Mouse (Mus musculus) forebrain, embryonic 16.5 days (tissue): Measurements from ENCODE around the gene Kank1. TPM values are rescaled to one million over a fixed set of nuclear protein-coding genes. Genes with fewer than 3 reads are reported as not detected.

Experiments
- ATAC-seq: fragments of 200-750 bp; cut with Nextera tagmentation; 2 replicates; pipeline ENCODE4 v1.8.0; 2017; ENCODE audit warnings: mild to moderate bottlenecking, moderate library complexity
- H3K27ac ChIP-seq: fragments of 300-500 bp; sonication (generic); 2 replicates; pipeline ENCODE4 v1.5.1; 2014; ENCODE audit warnings: low read length, control low read depth
- H3K27me3 ChIP-seq: fragments of 300-500 bp; sonication (generic); replicated peaks from 2 replicates; pipeline ENCODE4 v1.6.1; 2014; ENCODE audit warnings: low read length; ENCODE audit not compliant: control insufficient read depth, insufficient read depth
- H3K36me3 ChIP-seq: fragments of 300-500 bp; sonication (generic); 2 replicates; pipeline ENCODE4 v1.6.1; 2014; ENCODE audit not compliant: control insufficient read depth, insufficient read depth
- H3K4me1 ChIP-seq: fragments of 300-500 bp; sonication (generic); replicated peaks from 2 replicates; pipeline ENCODE4 v1.6.1; 2014; ENCODE audit warnings: low read length; ENCODE audit not compliant: control insufficient read depth, insufficient read depth
- H3K4me2 ChIP-seq: fragments of 300-500 bp; sonication (generic); 2 replicates; pipeline ENCODE4 v1.6.1; 2014; ENCODE audit warnings: mild to moderate bottlenecking, low read length, control low read depth
- H3K4me3 ChIP-seq: fragments of 300-500 bp; sonication (generic); replicated peaks from 2 replicates; pipeline ENCODE4 v1.5.1; 2014; ENCODE audit warnings: mild to moderate bottlenecking, low read length, control low read depth
- H3K9ac ChIP-seq: fragments of 300-500 bp; sonication (generic); replicated peaks from 2 replicates; pipeline ENCODE4 v1.6.1; 2014; ENCODE audit warnings: low read depth, low read length, control low read depth
- H3K9me3 ChIP-seq: fragments of 300-500 bp; sonication (generic); 2 replicates; pipeline ENCODE4 v1.6.1; 2016; ENCODE audit warnings: low read length; ENCODE audit not compliant: control insufficient read depth
- whole genome bisulfite sequencing: fragments of 180-500 bp; shearing (Covaris S2); extraction: QIAGEN DNeasy Blood & Tissue Kit; methylation state at CpG from one replicate; pipeline ENCODE4 v1.1.7; 2014; 5-methylcytosine and 5-hydroxymethylcytosine counted together
- polyA plus RNA-seq: library from polyadenylated mRNA; unstranded; fragments of >200 nt; fragmentation: Nextera tagmentation; extraction: Ambion mirVana; gene quantifications from 2 replicates; pipeline ENCODE4 v1.2.1, GENCODE M21; 2015

The Kank1 gene
- polyA plus RNA-seq, 1 experiment from 2014 or later, result 4.8 TPM

- ATAC-seq, result no peak
- H3K27me3 ChIP-seq, result no peaks in the 10 kb centered on the region
- no peaks in the 10 kb centered on the region for H3K4me1 ChIP-seq
- no peaks in the 10 kb centered on the region for H3K9me3 ChIP-seq
- no peak overlapping the region for H3K27ac ChIP-seq
- H3K9ac ChIP-seq, result no peak overlapping the region
- WGBS, result 95% methylated on average over 5 of the region's 5 CpGs
- no peaks in the 10 kb centered on the region for H3K36me3 ChIP-seq
- no peak overlapping the region for H3K4me2 ChIP-seq
- no peak overlapping the region for H3K4me3 ChIP-seq
These were observed 79.2 kb downstream of the Kank1 start for GRCm38 (mm10) chr19:25315993-25316392.

- WGBS, result 82% methylated on average over 7 of the region's 7 CpGs
These were observed 87.5 kb downstream of the Kank1 start for GRCm38 (mm10) chr19:25324265-25324664.

GRCm38 (mm10) chr19:25325113-25326001 lies 88.6 kb downstream of the Kank1 start:
- no peak overlapping the region for H3K27ac ChIP-seq
- no peaks in the 10 kb centered on the region for H3K9me3 ChIP-seq
- no peak overlapping the region for H3K4me3 ChIP-seq
- H3K36me3 ChIP-seq, result no peaks in the 10 kb centered on the region
- ATAC-seq, result no peak
- no peaks in the 10 kb centered on the region for H3K4me1 ChIP-seq
- H3K9ac ChIP-seq, result no peak overlapping the region
- H3K27me3 ChIP-seq, result no peaks in the 10 kb centered on the region
- H3K4me2 ChIP-seq, result no peak overlapping the region
- WGBS, result 55% methylated on average over 9 of the region's 9 CpGs

More at GRCm38 (mm10) chr19:25324265-25324664, 87.5 kb downstream of the Kank1 start:
- no peak for ATAC-seq
- Histone ChIP-seq H3K9ac (no peak overlapping the region), H3K4me3 (no peak overlapping the region), H3K9me3 (no peaks in the 10 kb centered on the region), H3K36me3 (no peaks in the 10 kb centered on the region), H3K4me2 (no peak overlapping the region), H3K27ac (no peak overlapping the region), H3K4me1 (no peaks in the 10 kb centered on the region), H3K27me3 (no peaks in the 10 kb centered on the region)

- WGBS, result 60% methylated on average over 4 of the region's 4 CpGs
- H3K4me3 ChIP-seq, result no peak overlapping the region
- no peak overlapping the region for H3K9ac ChIP-seq
- no peaks in the 10 kb centered on the region for H3K9me3 ChIP-seq
- no peaks in the 10 kb centered on the region for H3K27me3 ChIP-seq
- H3K36me3 ChIP-seq, result no peaks in the 10 kb centered on the region
- no peak overlapping the region for H3K27ac ChIP-seq
- ATAC-seq, result no peak
- H3K4me1 ChIP-seq, result no peaks in the 10 kb centered on the region
- H3K4me2 ChIP-seq, result no peak overlapping the region
These were observed 89.2 kb downstream of the Kank1 start for GRCm38 (mm10) chr19:25326002-25326300.

GRCm38 (mm10) chr19:25327633-25328032 lies 90.9 kb downstream of the Kank1 start:
- Histone ChIP-seq H3K27me3 (no peaks in the 10 kb centered on the region), H3K4me2 (no peak overlapping the region), H3K27ac (no peak overlapping the region), H3K9ac (no peak overlapping the region), H3K4me1 (no peaks in the 10 kb centered on the region), H3K4me3 (no peak overlapping the region), H3K36me3 (no peaks in the 10 kb centered on the region), H3K9me3 (no peaks in the 10 kb centered on the region)
- no peak for ATAC-seq
- WGBS, result 74% methylated on average over 6 of the region's 6 CpGs

- Histone ChIP-seq H3K4me1 (no peaks in the 10 kb centered on the region), H3K27ac (no peak overlapping the region), H3K36me3 (no peaks in the 10 kb centered on the region), H3K4me2 (no peak overlapping the region), H3K9me3 (no peaks in the 10 kb centered on the region), H3K9ac (no peak overlapping the region), H3K27me3 (no peaks in the 10 kb centered on the region), H3K4me3 (no peak overlapping the region)
- ATAC-seq, result no peak
- WGBS, result 58% methylated on average over 3 of the region's 3 CpGs
These were observed 97.6 kb downstream of the Kank1 start for GRCm38 (mm10) chr19:25334360-25334759.

GRCm38 (mm10) chr19:25336731-25337130 lies 100.0 kb downstream of the Kank1 start:
- 92% methylated on average over 8 of the region's 8 CpGs for WGBS
- no peak overlapping the region for H3K4me3 ChIP-seq
- H3K9me3 ChIP-seq, result no peaks in the 10 kb centered on the region
- no peaks in the 10 kb centered on the region for H3K27me3 ChIP-seq
- ATAC-seq, result no peak
- H3K27ac ChIP-seq, result no peak overlapping the region
- H3K4me1 ChIP-seq, result no peaks in the 10 kb centered on the region
- no peaks in the 10 kb centered on the region for H3K36me3 ChIP-seq
- H3K9ac ChIP-seq, result no peak overlapping the region
- no peak overlapping the region for H3K4me2 ChIP-seq

GRCm38 (mm10) chr19:25340630-25341620 lies 104.2 kb downstream of the Kank1 start:
- Histone ChIP-seq H3K9me3 (no peaks in the 10 kb centered on the region), H3K4me2 (peak overlapping the region; percentile 19; the same call in 1 of the 2 replicates), H3K36me3 (no peaks in the 10 kb centered on the region), H3K4me3 (no peak overlapping the region), H3K27me3 (no peaks in the 10 kb centered on the region), H3K27ac (no peak overlapping the region), H3K9ac (no peak overlapping the region), H3K4me1 (peaks cover 9% of the 10 kb centered on the region)
- peak; percentile 88 for ATAC-seq
- WGBS, result 31% methylated on average over 11 of the region's 11 CpGs

GRCm38 (mm10) chr19:25342026-25342425 lies 105.3 kb downstream of the Kank1 start:
- no peak for ATAC-seq
- peaks cover 9% of the 10 kb centered on the region for H3K4me1 ChIP-seq
- no peak overlapping the region for H3K9ac ChIP-seq
- H3K36me3 ChIP-seq, result no peaks in the 10 kb centered on the region
- no peaks in the 10 kb centered on the region for H3K27me3 ChIP-seq
- H3K4me2 ChIP-seq, result no peak overlapping the region
- 76% methylated on average over 5 of the region's 5 CpGs for WGBS
- H3K4me3 ChIP-seq, result no peak overlapping the region
- no peak overlapping the region for H3K27ac ChIP-seq
- H3K9me3 ChIP-seq, result no peaks in the 10 kb centered on the region
